Mouse (Mus musculus): ENCODE data around the gene C87436.

GRCm38 (mm10) chr6:86497942-86498732, 60.0 kb downstream of the C87436 start:
- TF ChIP-seq CTCF (conservative IDR thresholded peaks at IDR 0.05; ENCODE audit: low read length) = no peak
- no peak for TF ChIP-seq NANOG (IDR thresholded peaks at IDR 0.05; ENCODE audit: borderline replicate concordance, low read length)
